ENCODE assay signal across 8 mouse cellular contexts in genomic region chr6:89239511-89239910, GRCm38 (mm10).
DNase-seq lines count a peak whose midpoint lies in the region; ATAC-seq and TF ChIP-seq lines count a peak whose summit lies in the region.

No protein-coding gene starts in this region.

- no peaks in the 10 kb centered on the region; the same call in 1 of the 2 replicates for H3K4me1 ChIP-seq in lung, embryonic 14.5 days (ENCODE audit: insufficient read depth)
- no peaks in the 10 kb centered on the region for H3K4me1 ChIP-seq in lung, adult 2 months (ENCODE audit: control insufficient read depth, insufficient read depth, low read length)

- H3K27ac ChIP-seq in lung, embryonic 14.5 days (ENCODE audit: low read depth) = no peak overlapping the region

- TF ChIP-seq POLR2A in lung, adult 2 months (IDR thresholded peaks at IDR 0.05; ENCODE audit: borderline replicate concordance, extremely low read depth, low read depth, low read length) = no peak

- H3K9ac ChIP-seq in lung, embryonic 14.5 days = no peak overlapping the region

- no peaks in the 10 kb centered on the region for H3K36me3 ChIP-seq in lung, embryonic 14.5 days (ENCODE audit: insufficient read depth)

- TF ChIP-seq CTCF in lung, embryonic 14.5 days (IDR thresholded peaks at IDR 0.05; ENCODE audit: low read depth) = no peak
- TF ChIP-seq CTCF in lung, adult 2 months (IDR thresholded peaks at IDR 0.05; ENCODE audit: insufficient read depth, low read length) = no peak

- DNase-seq in lung, embryonic 14.5 days = peak; percentile 18
- DNase-seq in lung, adult 2 months = no peak
- peak; percentile 93 for DNase-seq in cerebellum, adult 11 months
- peak; percentile 82 to 89 for DNase-seq in heart, adult 18-20 months
- DNase-seq in kidney, postnatal 10 days = peak; percentile 36
- DNase-seq in ovary, postnatal 14 days (ENCODE audit: low spot score) = peak; percentile 30
- no peak for DNase-seq in urinary bladder, postnatal 14 days (ENCODE audit: low spot score)

- no peaks in the 10 kb centered on the region for H3K27me3 ChIP-seq in lung, embryonic 14.5 days (ENCODE audit: insufficient read depth, low read length)

- no peak overlapping the region for H3K4me3 ChIP-seq in lung, embryonic 14.5 days (ENCODE audit: low read depth, low read length)
- H3K4me3 ChIP-seq in lung, adult 2 months (replicated peaks; ENCODE audit: extremely low read depth, low read depth, low read length) = no peak overlapping the region

- no peaks in the 10 kb centered on the region for H3K9me3 ChIP-seq in lung, embryonic 14.5 days (ENCODE audit: low read depth, low read length)

- WGBS in lung, embryonic 14.5 days = 31% methylated on average over 8 of the region's 8 CpGs
- WGBS in lung, adult 2 months = 26% methylated on average over 8 of the region's 8 CpGs

- ATAC-seq in lung, embryonic 14.5 days (ENCODE audit: insufficient read depth) = no peak; the same call in 1 of the 2 replicates
- no peak for ATAC-seq in erythroid progenitor cell, adult 5-6 weeks (replicated peaks; ENCODE audit: low FRiP score, poor library complexity, severe bottlenecking)

- no peak overlapping the region for H3K4me2 ChIP-seq in lung, embryonic 14.5 days

Comparison
In these comparisons a context has a peak if more than half of its experiments do, and no peak if none do; other contexts are left out.
1. DNase-seq: peak in lung, embryonic 14.5 days (single experiment), cerebellum, adult 11 months (single experiment), heart, adult 18-20 months (2 of 2), kidney, postnatal 10 days (single experiment) and ovary, postnatal 14 days (single experiment); none in lung, adult 2 months (single experiment) and urinary bladder, postnatal 14 days (single experiment).